Mouse (Mus musculus) stomach, embryonic 16.5 days (tissue): ENCODE data around the gene Atp1b1. TPM values are rescaled to one million over a fixed set of nuclear protein-coding genes. Genes with fewer than 3 reads are reported as not detected.

Experiments used
- ATAC-seq: fragments of 200-750 bp; cut with Nextera tagmentation; 2 replicates; pipeline ENCODE4 v1.8.0; 2017; ENCODE audit warnings: moderate number of reproducible peaks, moderate TSS enrichment; ENCODE audit not compliant: insufficient read depth, low FRiP score
- H3K27ac ChIP-seq: fragments of 300-500 bp; sonication (generic); 2 replicates; pipeline ENCODE4 v1.5.1; 2014; ENCODE audit warnings: low read length
- H3K27me3 ChIP-seq: fragments of 300-500 bp; sonication (generic); 2 replicates; pipeline ENCODE4 v1.6.1; 2014; ENCODE audit warnings: low read length, control low read depth, mixed read lengths; ENCODE audit not compliant: control insufficient read depth, insufficient read depth
- H3K36me3 ChIP-seq: fragments of 300-500 bp; sonication (generic); 2 replicates; pipeline ENCODE4 v1.6.1; 2014; ENCODE audit warnings: low read length; ENCODE audit not compliant: control insufficient read depth, insufficient read depth
- H3K4me1 ChIP-seq: fragments of 300-500 bp; sonication (generic); 2 replicates; pipeline ENCODE4 v1.6.1; 2014; ENCODE audit warnings: low read length, control low read depth, mixed read lengths; ENCODE audit not compliant: control insufficient read depth, insufficient read depth
- H3K4me2 ChIP-seq: fragments of 300-500 bp; sonication (generic); 2 replicates; pipeline ENCODE4 v1.6.1; 2014; ENCODE audit warnings: low read depth, low read length, mixed read lengths
- H3K4me3 ChIP-seq: fragments of 300-500 bp; sonication (generic); replicated peaks from 2 replicates; pipeline ENCODE4 v1.5.1; 2014; ENCODE audit warnings: mild to moderate bottlenecking, low read length
- H3K9ac ChIP-seq: fragments of 300-500 bp; sonication (generic); 2 replicates; pipeline ENCODE4 v1.6.1; 2014; ENCODE audit warnings: low read length
- H3K9me3 ChIP-seq: fragments of 300-500 bp; sonication (generic); replicated peaks from 2 replicates; pipeline ENCODE4 v1.6.1; 2016; ENCODE audit warnings: low read length, control low read depth; ENCODE audit not compliant: control insufficient read depth
- WGBS: fragments of 180-500 bp; shearing (Covaris S2); extraction: QIAGEN DNeasy Blood & Tissue Kit; methylation state at CpG from one replicate; pipeline ENCODE4 v1.1.7; 2014; 5-methylcytosine and 5-hydroxymethylcytosine counted together
- polyA plus RNA-seq: library from polyadenylated mRNA; unstranded; fragments of >200 nt; fragmentation: Nextera tagmentation; extraction: Ambion mirVana; gene quantifications from 2 replicates; pipeline ENCODE4 v1.2.1, GENCODE M21; 2015

Gene Atp1b1
- polyA plus RNA-seq, 1 experiment from 2014 or later: 129 TPM

DNA sequence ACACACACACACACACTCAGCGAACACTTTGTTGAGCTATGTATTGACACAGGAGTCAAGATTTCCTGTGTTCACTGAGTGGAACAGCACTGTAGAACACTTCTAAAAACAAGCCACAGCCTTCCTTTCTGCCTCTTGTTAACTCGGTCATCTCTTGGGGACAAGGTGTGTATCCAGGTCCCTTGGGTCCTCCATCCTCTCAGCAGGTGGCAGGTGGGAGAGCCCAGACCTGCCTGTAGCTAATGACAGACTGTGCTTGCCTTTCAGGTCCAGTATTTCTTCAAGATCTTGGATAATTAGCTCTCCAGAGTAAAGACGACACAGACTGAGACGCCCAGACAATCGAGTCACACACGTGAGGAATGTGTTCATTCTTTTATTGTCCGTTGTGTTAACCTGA, 21.4 kb downstream of the Atp1b1 start:
- Histone ChIP-seq H3K9ac (no peak overlapping the region), H3K4me2 (no peak overlapping the region), H3K27ac (no peak overlapping the region), H3K4me1 (no peaks in the 10 kb centered on the region), H3K36me3 (0 out of 2 replicates have a peak, but pooled peaks cover 3% of the 10 kb centered on the region), H3K4me3 (no peak overlapping the region), H3K27me3 (no peaks in the 10 kb centered on the region), H3K9me3 (no peaks in the 10 kb centered on the region)
- WGBS: 85% methylated on average over 7 of the region's 7 CpGs
- no peak for ATAC-seq

GRCm38 (mm10) chr1:164434049-164434448, 24.1 kb downstream of the Atp1b1 start:
- no peak for ATAC-seq

DNA sequence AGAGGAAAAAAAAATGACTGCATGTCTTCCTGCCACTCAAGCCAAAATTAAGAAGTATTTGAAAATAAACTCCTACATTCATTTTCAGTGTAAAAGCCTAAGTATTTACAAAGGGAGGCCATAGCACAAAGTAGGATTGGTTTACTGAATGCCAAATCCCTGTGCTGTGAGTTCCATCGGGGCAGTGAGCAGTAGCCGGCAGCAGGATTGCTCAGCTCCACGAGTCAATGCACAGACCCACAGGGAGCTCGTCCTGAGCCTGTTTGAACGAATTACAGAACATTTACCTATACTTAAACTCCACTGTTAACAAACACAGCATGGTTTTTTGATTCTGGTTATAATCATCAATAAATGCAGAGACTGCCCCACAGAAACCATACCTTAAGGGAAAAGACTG, 25.5 kb downstream of the Atp1b1 start:
- no peak for ATAC-seq
- Histone ChIP-seq H3K4me2 (no peak overlapping the region), H3K9ac (no peak overlapping the region), H3K36me3 (no peaks in the 10 kb centered on the region), H3K27me3 (no peaks in the 10 kb centered on the region), H3K9me3 (no peaks in the 10 kb centered on the region), H3K27ac (no peak overlapping the region), H3K4me3 (no peak overlapping the region), H3K4me1 (no peaks in the 10 kb centered on the region)
- WGBS: 56% methylated on average over 5 of the region's 5 CpGs

More at GRCm38 (mm10) chr1:164434049-164434448, 24.1 kb downstream of the Atp1b1 start:
- WGBS: 63% methylated on average over 6 of the region's 6 CpGs
- Histone ChIP-seq H3K27ac (no peak overlapping the region), H3K4me2 (no peak overlapping the region), H3K4me1 (no peaks in the 10 kb centered on the region), H3K36me3 (no peaks in the 10 kb centered on the region), H3K4me3 (no peak overlapping the region), H3K9me3 (no peaks in the 10 kb centered on the region), H3K9ac (no peak overlapping the region), H3K27me3 (no peaks in the 10 kb centered on the region)

- Histone ChIP-seq H3K27me3 (no peaks in the 10 kb centered on the region), H3K36me3 (no peaks in the 10 kb centered on the region), H3K9me3 (no peaks in the 10 kb centered on the region), H3K4me2 (no peak overlapping the region), H3K4me1 (no peaks in the 10 kb centered on the region), H3K27ac (no peak overlapping the region), H3K9ac (no peak overlapping the region), H3K4me3 (no peak overlapping the region)
- WGBS: 88% methylated on average over 9 of the region's 9 CpGs
- no peak for ATAC-seq
Measured at GRCm38 (mm10) chr1:164428644-164429043, 29.5 kb downstream of the Atp1b1 start.

- WGBS: 76% methylated on average over 7 of the region's 7 CpGs
- no peak for ATAC-seq
- Histone ChIP-seq H3K27ac (no peak overlapping the region), H3K9ac (no peak overlapping the region), H3K9me3 (no peaks in the 10 kb centered on the region), H3K36me3 (no peaks in the 10 kb centered on the region), H3K4me1 (no peaks in the 10 kb centered on the region), H3K4me2 (no peak overlapping the region), H3K4me3 (no peak overlapping the region), H3K27me3 (no peaks in the 10 kb centered on the region)
Measured at GRCm38 (mm10) chr1:164427777-164428176, 30.4 kb downstream of the Atp1b1 start.

DNA sequence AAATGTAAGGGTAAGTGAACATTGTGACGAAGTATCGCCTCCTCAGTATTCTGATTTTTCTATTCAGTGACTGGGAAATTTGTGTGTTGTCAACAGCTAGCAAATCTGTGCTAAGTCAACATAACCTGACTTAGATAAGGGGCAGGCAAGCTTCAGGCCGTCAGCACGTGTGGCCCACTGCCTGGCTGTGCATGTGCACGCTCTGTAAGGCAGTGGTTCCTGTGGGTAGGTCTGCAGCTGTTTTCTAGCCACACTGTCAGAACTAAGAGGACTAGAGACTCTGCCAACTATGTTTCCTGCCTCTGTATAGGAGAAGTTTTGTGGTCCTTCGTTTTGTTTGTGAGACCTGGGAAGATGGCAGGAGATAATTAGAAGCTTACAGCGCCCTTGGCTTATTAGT, 31.9 kb downstream of the Atp1b1 start:
- Histone ChIP-seq H3K4me1 (no peaks in the 10 kb centered on the region), H3K27ac (no peak overlapping the region), H3K36me3 (no peaks in the 10 kb centered on the region), H3K4me3 (no peak overlapping the region), H3K9me3 (no peaks in the 10 kb centered on the region), H3K9ac (no peak overlapping the region), H3K4me2 (no peak overlapping the region), H3K27me3 (no peaks in the 10 kb centered on the region)
- ATAC-seq: no peak
- 68% methylated on average over 7 of the region's 7 CpGs for WGBS

- peak overlapping the region; percentile 64 for H3K27ac ChIP-seq
- no peak overlapping the region for H3K9ac ChIP-seq
- ATAC-seq: peak; percentile 84; the same call in 1 of the 2 replicates
- no peaks in the 10 kb centered on the region for H3K9me3 ChIP-seq
- H3K27me3 ChIP-seq: no peaks in the 10 kb centered on the region
- H3K4me2 ChIP-seq: peak overlapping the region; percentile 12; the same call in 1 of the 2 replicates
- WGBS: 58% methylated on average over 6 of the region's 6 CpGs
- no peaks in the 10 kb centered on the region for H3K4me1 ChIP-seq
- no peaks in the 10 kb centered on the region for H3K36me3 ChIP-seq
- no peak overlapping the region for H3K4me3 ChIP-seq
Measured at GRCm38 (mm10) chr1:164420623-164421354, 37.4 kb downstream of the Atp1b1 start.

DNA sequence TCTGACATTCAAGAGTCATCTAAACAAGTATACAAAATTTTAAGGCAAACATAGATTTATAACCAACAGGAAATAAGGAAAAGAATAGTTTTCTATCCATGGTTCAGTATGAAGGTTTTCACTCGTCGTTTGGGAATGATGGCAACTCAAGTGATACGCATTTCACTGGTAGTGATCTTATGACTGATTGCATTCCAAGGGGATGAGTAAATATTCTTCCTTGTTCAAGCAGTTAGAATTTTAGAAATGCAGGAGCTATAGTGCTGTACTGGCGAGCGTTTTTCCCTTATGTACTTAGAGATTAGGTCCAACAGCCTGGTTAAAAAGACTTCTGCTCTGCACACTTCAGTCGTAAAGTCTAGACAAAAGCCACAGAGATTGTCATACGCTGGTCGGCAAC, 38.8 kb downstream of the Atp1b1 start:
- no peak overlapping the region for H3K9ac ChIP-seq
- H3K9me3 ChIP-seq: no peaks in the 10 kb centered on the region
- no peak for ATAC-seq
- no peaks in the 10 kb centered on the region for H3K27me3 ChIP-seq
- no peaks in the 10 kb centered on the region for H3K4me1 ChIP-seq
- 61% methylated on average over 8 of the region's 8 CpGs for WGBS
- no peak overlapping the region for H3K4me3 ChIP-seq
- no peak overlapping the region for H3K4me2 ChIP-seq
- peak overlapping the region; percentile 19; the same call in 1 of the 2 replicates for H3K27ac ChIP-seq
- no peaks in the 10 kb centered on the region for H3K36me3 ChIP-seq

DNA sequence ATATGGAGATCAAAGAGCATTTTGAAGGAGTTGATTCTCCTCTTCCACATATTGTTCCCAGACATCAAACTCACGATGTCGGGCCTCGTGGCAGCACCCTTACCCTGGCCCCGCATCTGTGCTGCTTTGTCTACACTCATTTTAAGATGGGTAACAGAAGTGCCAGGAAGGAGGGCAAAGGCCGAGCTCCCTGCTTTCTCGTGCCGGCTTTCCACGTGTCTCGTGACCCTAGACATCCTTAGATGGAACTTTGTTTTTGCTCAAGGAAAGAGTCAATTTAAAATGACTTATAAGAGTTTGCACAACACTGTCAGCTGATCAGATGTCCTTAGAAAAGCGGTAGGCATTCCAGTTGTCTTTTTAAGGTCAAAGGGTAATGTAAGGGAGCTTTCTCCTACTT, 39.8 kb downstream of the Atp1b1 start:
- Histone ChIP-seq H3K9ac (no peak overlapping the region), H3K36me3 (no peaks in the 10 kb centered on the region), H3K9me3 (no peaks in the 10 kb centered on the region), H3K4me2 (no peak overlapping the region), H3K27ac (no peak overlapping the region), H3K4me3 (no peak overlapping the region), H3K27me3 (no peaks in the 10 kb centered on the region), H3K4me1 (no peaks in the 10 kb centered on the region)
- ATAC-seq: no peak
- 63% methylated on average over 10 of the region's 10 CpGs for WGBS
